Mouse (Mus musculus) CH12.LX (cell line): Measurements from ENCODE around the gene Serpina5. TPM values are rescaled to one million over a fixed set of nuclear protein-coding genes. Genes with fewer than 3 reads are reported as not detected.

ENCODE experiments used
- DNase-seq: peaks from one replicate; pipeline ENCODE4 v3.0.0-alpha.2; 2013; ENCODE audit errors: extremely low read depth
- H3K27ac ChIP-seq: 2 replicates; pipeline ENCODE4 v1.5.1; 2012; ENCODE audit warnings: low read depth, mild to moderate bottlenecking, control low read depth, moderate library complexity; ENCODE audit not compliant: insufficient read depth
- H3K27me3 ChIP-seq: replicated peaks from 2 replicates; pipeline ENCODE3; 2012; ENCODE audit warnings: inconsistent platforms
- H3K36me3 ChIP-seq, 2 experiments: replicated peaks in 1 of 2; 2 replicates each; pipeline versions ENCODE3 to v1.6.1; 2012; ENCODE audit warnings: inconsistent platforms in 1 of 2, low read length in 1 of 2, mild to moderate bottlenecking in 1 of 2, mixed read lengths in 1 of 2, moderate library complexity in 1 of 2; ENCODE audit not compliant: control insufficient read depth in 1 of 2, insufficient read depth in 1 of 2
- H3K4me1 ChIP-seq, 2 experiments: 2 replicates each; pipeline ENCODE4 v1.6.1; 2012; ENCODE audit warnings: inconsistent platforms in 1 of 2, moderate library complexity in 1 of 2; ENCODE audit not compliant: insufficient read depth in 2 of 2, control insufficient read depth in 1 of 2
- H3K4me2 ChIP-seq: 2 replicates; pipeline ENCODE4 v1.6.1; 2012; ENCODE audit warnings: low read depth, mild to moderate bottlenecking, control low read depth; ENCODE audit not compliant: poor library complexity, insufficient read depth, severe bottlenecking
- H3K4me3 ChIP-seq, 3 experiments: fragments of 150-350 bp in 1 of 3; sonication (generic) in 1 of 3; replicated peaks in 1 of 3; 2 replicates each; pipeline versions ENCODE3 to v1.5.1; 2011 to 2012; ENCODE audit warnings: low read depth in 2 of 3, low read length in 2 of 3, mild to moderate bottlenecking in 2 of 3, moderate library complexity in 2 of 3, control low read depth in 1 of 3, improper control_type of control experiment in 1 of 3, inconsistent platforms in 1 of 3, mixed read lengths in 1 of 3; ENCODE audit not compliant: poor library complexity in 1 of 3
- H3K79me2 ChIP-seq: replicated peaks from 2 replicates; pipeline ENCODE4 v1.6.1; 2012; ENCODE audit warnings: mild to moderate bottlenecking, moderate library complexity; ENCODE audit not compliant: control insufficient read depth, poor library complexity, insufficient read depth, severe bottlenecking; ENCODE audit errors: extremely low read depth
- H3K9ac ChIP-seq: 2 replicates; pipeline ENCODE4 v1.6.1; 2012; ENCODE audit warnings: low read depth, mild to moderate bottlenecking, control low read depth, moderate library complexity; ENCODE audit not compliant: insufficient read depth
- H3K9me3 ChIP-seq: replicated peaks from 2 replicates; pipeline ENCODE3; 2012; ENCODE audit warnings: low read length, inconsistent platforms, mixed read lengths
- BHLHE40 ChIP-seq: IDR thresholded peaks from 2 replicates; pipeline ENCODE4 v1.6.1; 2011; ENCODE audit warnings: mild to moderate bottlenecking, low read depth, low read length, improper control_type of control experiment
- E2F4 ChIP-seq: IDR thresholded peaks from 2 replicates; pipeline ENCODE4 v1.6.1; 2011; ENCODE audit warnings: low read depth, low read length, improper control_type of control experiment; ENCODE audit not compliant: insufficient replicate concordance
- HCFC1 ChIP-seq: IDR thresholded peaks from 2 replicates; pipeline ENCODE4 v1.6.1; 2012; ENCODE audit warnings: low read depth, mild to moderate bottlenecking, inconsistent platforms, low read length, improper control_type of control experiment
- JUN ChIP-seq: IDR thresholded peaks from 2 replicates; pipeline ENCODE4 v1.6.1; 2011; ENCODE audit warnings: low read depth, mild to moderate bottlenecking, low read length, improper control_type of control experiment, moderate library complexity; ENCODE audit not compliant: insufficient read depth
- MAFK ChIP-seq: IDR thresholded peaks from 2 replicates; pipeline ENCODE4 v1.6.1; 2011; ENCODE audit warnings: low read length, improper control_type of control experiment; ENCODE audit not compliant: insufficient replicate concordance
- MAZ ChIP-seq: IDR thresholded peaks from 2 replicates; pipeline ENCODE4 v1.6.1; 2012; ENCODE audit warnings: low read depth, mild to moderate bottlenecking, inconsistent platforms, low read length, improper control_type of control experiment, moderate library complexity
- MXI1 ChIP-seq: IDR thresholded peaks from 2 replicates; pipeline ENCODE4 v1.6.1; 2011; ENCODE audit warnings: mild to moderate bottlenecking, low read depth, low read length, improper control_type of control experiment
- MYC ChIP-seq: IDR thresholded peaks from 2 replicates; pipeline ENCODE4 v1.6.1; 2011; ENCODE audit warnings: low read depth, mild to moderate bottlenecking, improper control_type of control experiment, low read length
- NELFE ChIP-seq: IDR thresholded peaks from 2 replicates; pipeline ENCODE4 v1.6.1; 2011; ENCODE audit warnings: low read depth, low read length, improper control_type of control experiment
- NRF1 ChIP-seq: IDR thresholded peaks from 2 replicates; pipeline ENCODE4 v1.6.1; 2014; ENCODE audit warnings: low read depth, mild to moderate bottlenecking, inconsistent platforms, low read length, improper control_type of control experiment, moderate library complexity
- POLR2A ChIP-seq: IDR thresholded peaks from 2 replicates; pipeline ENCODE4 v1.6.1; 2011; ENCODE audit warnings: low read depth, mild to moderate bottlenecking, improper control_type of control experiment, low read length
- RAD21 ChIP-seq: IDR thresholded peaks from 2 replicates; pipeline ENCODE4 v1.6.1; 2011; ENCODE audit warnings: low read depth, mild to moderate bottlenecking, low read length, improper control_type of control experiment, moderate library complexity
- RCOR1 ChIP-seq: conservative IDR thresholded peaks from 2 replicates; pipeline ENCODE4 v1.6.1; 2012; ENCODE audit warnings: low read depth, mild to moderate bottlenecking, inconsistent platforms, low read length, improper control_type of control experiment
- SMC3 ChIP-seq: IDR thresholded peaks from 2 replicates; pipeline ENCODE4 v1.6.1; 2011; ENCODE audit warnings: low read depth, low read length, improper control_type of control experiment
- TCF12 ChIP-seq: IDR thresholded peaks from 2 replicates; pipeline ENCODE4 v1.6.1; 2014; ENCODE audit warnings: low read depth, mild to moderate bottlenecking, inconsistent platforms, low read length, improper control_type of control experiment
- UBTF ChIP-seq: IDR thresholded peaks from 2 replicates; pipeline ENCODE4 v1.6.1; 2012; ENCODE audit warnings: low read depth, mild to moderate bottlenecking, inconsistent platforms, low read length, improper control_type of control experiment, moderate library complexity
- USF1 ChIP-seq: IDR thresholded peaks from 2 replicates; pipeline ENCODE4 v1.6.1; 2014; ENCODE audit warnings: low read depth, mild to moderate bottlenecking, inconsistent platforms, low read length, improper control_type of control experiment
- USF2 ChIP-seq: conservative IDR thresholded peaks from 2 replicates; pipeline ENCODE4 v1.6.1; 2011; ENCODE audit warnings: low read depth, low read length, improper control_type of control experiment
- ZC3H11A ChIP-seq: IDR thresholded peaks from 2 replicates; pipeline ENCODE4 v1.6.1; 2012; ENCODE audit warnings: low read depth, mild to moderate bottlenecking, inconsistent platforms, low read length, improper control_type of control experiment
- ZKSCAN1 ChIP-seq: IDR thresholded peaks from 2 replicates; pipeline ENCODE4 v1.6.1; 2012; ENCODE audit warnings: low read depth, inconsistent platforms, low read length, improper control_type of control experiment, borderline replicate concordance
- ZNF384 ChIP-seq: IDR thresholded peaks from 2 replicates; pipeline ENCODE4 v1.6.1; 2012; ENCODE audit warnings: low read depth, low read length, improper control_type of control experiment, inconsistent platforms
- dilution Hi-C: fragments of 300-500 bp; cut with MboI; formaldehyde crosslinking; loops from 2 replicates; pipeline ENCODE4 v1.14.3; 2020; ENCODE audit warnings: low sequenced_read_pairs; ENCODE audit not compliant: extremely low pct_unique_long_range_greater_than_20kb, extremely low pct_ligation_motif_present
- in situ Hi-C: fragments of 300-500 bp; cut with MboI; formaldehyde crosslinking; loops from 3 replicates; pipeline ENCODE4 v1.14.3; 2019; ENCODE audit warnings: low sequenced_read_pairs, low pct_ligation_motif_present, low pct_unique_long_range_greater_than_20kb, mixed read lengths
- polyA plus RNA-seq: library from polyadenylated mRNA; unstranded; fragments of >175 nt; gene quantifications from 2 replicates; pipeline ENCODE4 v1.2.1, GENCODE M21; 2012; ENCODE audit warnings: low read depth; ENCODE audit not compliant: insufficient read length
- total RNA-seq, 2 experiments: library from RNA; depleted of rRNA; stranded (reverse); fragments of 300-350 nt in 1 of 2; fragments of >200 nt in 1 of 2; gene quantifications; 2 replicates each; pipeline ENCODE4 v1.2.3; 2012 to 2014

Serpina5 gene
- total and polyA plus RNA-seq, 3 experiments: not detected

DNA sequence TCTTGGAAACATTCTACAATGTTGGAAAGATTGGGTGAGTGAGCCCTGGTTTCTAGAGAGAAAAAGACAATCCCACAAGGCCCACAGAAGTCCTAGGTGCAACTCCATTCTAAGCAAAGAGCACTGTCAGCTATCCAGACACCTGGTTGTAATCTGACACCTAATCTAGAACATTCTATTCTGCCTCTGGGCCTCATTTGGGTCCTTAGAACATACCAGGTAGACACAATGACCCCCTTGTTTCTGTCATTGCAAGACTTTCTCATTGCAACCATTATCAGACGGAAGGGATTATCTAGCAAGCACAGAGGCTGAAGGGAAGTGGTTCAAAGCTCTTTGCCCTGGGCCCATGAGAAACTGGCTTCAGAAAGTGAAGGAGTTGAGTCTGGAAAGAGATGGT, 9.6 kb upstream of the Serpina5 start:
- H3K27ac ChIP-seq: no peak overlapping the region
- no peaks in the 10 kb centered on the region for H3K4me1 ChIP-seq
- H3K9me3 ChIP-seq: no peaks in the 10 kb centered on the region
- H3K4me3 ChIP-seq: no peak overlapping the region
- dilution Hi-C loops: no loop called here
- no peak overlapping the region for H3K4me2 ChIP-seq
- H3K79me2 ChIP-seq: no peaks in the 10 kb centered on the region
- in situ Hi-C loops: no loop called here
- DNase-seq: no peak
- peaks cover 70% of the 10 kb centered on the region for H3K27me3 ChIP-seq
- no peaks in the 10 kb centered on the region for H3K36me3 ChIP-seq
- no peak for TF ChIP-seq MYC
- no peak for TF ChIP-seq ZC3H11A
- no peak for TF ChIP-seq BHLHE40
- no peak for TF ChIP-seq NELFE
- TF ChIP-seq MAFK: no peak
- H3K9ac ChIP-seq: no peak overlapping the region

DNA sequence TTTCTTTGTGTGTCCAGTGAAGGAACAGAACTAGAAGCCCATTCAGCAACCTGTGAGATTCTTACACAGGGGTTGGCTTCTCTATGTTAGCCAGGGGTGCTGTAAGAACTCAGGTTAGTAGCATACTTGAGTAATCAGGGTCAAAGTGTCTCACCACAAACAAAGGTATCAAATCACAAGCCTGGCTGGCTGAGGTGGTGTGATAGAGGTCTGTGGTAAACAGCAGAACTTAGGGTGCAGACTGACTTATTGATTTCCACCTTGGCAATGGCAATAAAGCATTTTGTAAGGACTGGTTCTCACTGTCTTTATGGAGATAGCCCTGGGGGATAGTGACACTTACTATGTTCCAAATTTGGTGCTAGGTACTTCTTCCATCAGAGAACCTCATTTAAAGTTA, 4.9 kb downstream of the Serpina5 start:
- no peaks in the 10 kb centered on the region for H3K79me2 ChIP-seq
- TF ChIP-seq ZNF384: no peak
- TF ChIP-seq TCF12: no peak
- TF ChIP-seq MAFK: no peak
- no peak for TF ChIP-seq USF1
- no peak for TF ChIP-seq JUN
- no peak for TF ChIP-seq MAZ
- TF ChIP-seq SMC3: no peak
- no peak for TF ChIP-seq HCFC1
- no peak for TF ChIP-seq USF2
- TF ChIP-seq NRF1: no peak
- no peak for TF ChIP-seq BHLHE40
- TF ChIP-seq ZKSCAN1: no peak
- TF ChIP-seq RAD21: no peak
- TF ChIP-seq MYC: no peak
- TF ChIP-seq E2F4: no peak
- TF ChIP-seq NELFE: no peak
- no peak for TF ChIP-seq POLR2A
- TF ChIP-seq MXI1: no peak
- TF ChIP-seq UBTF: no peak
- TF ChIP-seq RCOR1: no peak
- in situ Hi-C loops (no loop called here), dilution Hi-C loops (no loop called here)
- no peak for DNase-seq
- no peak overlapping the region for H3K4me3 ChIP-seq
- H3K36me3 ChIP-seq: no peaks in the 10 kb centered on the region
- no peak overlapping the region for H3K4me2 ChIP-seq
- no peak overlapping the region for H3K9ac ChIP-seq
- peaks cover 70% of the 10 kb centered on the region for H3K27me3 ChIP-seq
- H3K9me3 ChIP-seq: no peaks in the 10 kb centered on the region
- H3K27ac ChIP-seq: no peak overlapping the region
- H3K4me1 ChIP-seq: no peaks in the 10 kb centered on the region
